Mouse (Mus musculus) CH12.LX (cell line): ENCODE data around the gene Susd3. TPM values are rescaled to one million over a fixed set of nuclear protein-coding genes. Genes with fewer than 3 reads are reported as not detected.

Source experiments
- DNase-seq: peaks from one replicate; pipeline ENCODE4 v3.0.0-alpha.2; 2013; ENCODE audit errors: extremely low read depth
- H3K27ac ChIP-seq: 2 replicates; pipeline ENCODE4 v1.5.1; 2012; ENCODE audit warnings: low read depth, mild to moderate bottlenecking, control low read depth, moderate library complexity; ENCODE audit not compliant: insufficient read depth
- H3K27me3 ChIP-seq: replicated peaks from 2 replicates; pipeline ENCODE3; 2012; ENCODE audit warnings: inconsistent platforms
- H3K36me3 ChIP-seq, 2 experiments: replicated peaks in 1 of 2; 2 replicates each; pipeline versions ENCODE3 to v1.6.1; 2012; ENCODE audit warnings: inconsistent platforms in 1 of 2, low read length in 1 of 2, mild to moderate bottlenecking in 1 of 2, mixed read lengths in 1 of 2, moderate library complexity in 1 of 2; ENCODE audit not compliant: control insufficient read depth in 1 of 2, insufficient read depth in 1 of 2
- H3K4me1 ChIP-seq, 2 experiments: 2 replicates each; pipeline ENCODE4 v1.6.1; 2012; ENCODE audit warnings: inconsistent platforms in 1 of 2, moderate library complexity in 1 of 2; ENCODE audit not compliant: insufficient read depth in 2 of 2, control insufficient read depth in 1 of 2
- H3K4me2 ChIP-seq: 2 replicates; pipeline ENCODE4 v1.6.1; 2012; ENCODE audit warnings: low read depth, mild to moderate bottlenecking, control low read depth; ENCODE audit not compliant: poor library complexity, insufficient read depth, severe bottlenecking
- H3K4me3 ChIP-seq, 3 experiments: fragments of 150-350 bp in 1 of 3; sonication (generic) in 1 of 3; replicated peaks in 1 of 3; 2 replicates each; pipeline versions ENCODE3 to v1.5.1; 2011 to 2012; ENCODE audit warnings: low read depth in 2 of 3, low read length in 2 of 3, mild to moderate bottlenecking in 2 of 3, moderate library complexity in 2 of 3, control low read depth in 1 of 3, improper control_type of control experiment in 1 of 3, inconsistent platforms in 1 of 3, mixed read lengths in 1 of 3; ENCODE audit not compliant: poor library complexity in 1 of 3
- H3K79me2 ChIP-seq: replicated peaks from 2 replicates; pipeline ENCODE4 v1.6.1; 2012; ENCODE audit warnings: mild to moderate bottlenecking, moderate library complexity; ENCODE audit not compliant: control insufficient read depth, poor library complexity, insufficient read depth, severe bottlenecking; ENCODE audit errors: extremely low read depth
- H3K9ac ChIP-seq: 2 replicates; pipeline ENCODE4 v1.6.1; 2012; ENCODE audit warnings: low read depth, mild to moderate bottlenecking, control low read depth, moderate library complexity; ENCODE audit not compliant: insufficient read depth
- H3K9me3 ChIP-seq: replicated peaks from 2 replicates; pipeline ENCODE3; 2012; ENCODE audit warnings: low read length, inconsistent platforms, mixed read lengths
- BHLHE40 ChIP-seq: IDR thresholded peaks from 2 replicates; pipeline ENCODE4 v1.6.1; 2011; ENCODE audit warnings: mild to moderate bottlenecking, low read depth, low read length, improper control_type of control experiment
- CHD1 ChIP-seq: IDR thresholded peaks from 2 replicates; pipeline ENCODE4 v1.6.1; 2012; ENCODE audit warnings: low read depth, low read length, improper control_type of control experiment, inconsistent platforms
- CHD2 ChIP-seq: IDR thresholded peaks from 2 replicates; pipeline ENCODE4 v1.6.1; 2011; ENCODE audit warnings: low read length, improper control_type of control experiment
- CTCF ChIP-seq, 2 experiments: IDR thresholded peaks in 1 of 2; conservative IDR thresholded peaks in 1 of 2; 2 replicates each; pipeline ENCODE4 v1.5.1; 2011 to 2012; ENCODE audit warnings: low read depth in 2 of 2, low read length in 2 of 2, improper control_type of control experiment in 1 of 2, inconsistent platforms in 1 of 2, mild to moderate bottlenecking in 1 of 2, moderate library complexity in 1 of 2
- EP300 ChIP-seq: IDR thresholded peaks from 2 replicates; pipeline ENCODE4 v1.6.1; 2011; ENCODE audit warnings: low read length, improper control_type of control experiment
- ETS1 ChIP-seq: conservative IDR thresholded peaks from 2 replicates; pipeline ENCODE4 v1.6.1; 2012; ENCODE audit warnings: low read depth, mild to moderate bottlenecking, inconsistent platforms, low read length, improper control_type of control experiment, moderate library complexity
- HCFC1 ChIP-seq: IDR thresholded peaks from 2 replicates; pipeline ENCODE4 v1.6.1; 2012; ENCODE audit warnings: low read depth, mild to moderate bottlenecking, inconsistent platforms, low read length, improper control_type of control experiment
- IRF4 ChIP-seq: IDR thresholded peaks from 2 replicates; pipeline ENCODE4 v1.6.1; 2014; ENCODE audit warnings: low read depth, mild to moderate bottlenecking, inconsistent platforms, low read length, improper control_type of control experiment
- JUN ChIP-seq: IDR thresholded peaks from 2 replicates; pipeline ENCODE4 v1.6.1; 2011; ENCODE audit warnings: low read depth, mild to moderate bottlenecking, low read length, improper control_type of control experiment, moderate library complexity; ENCODE audit not compliant: insufficient read depth
- JUND ChIP-seq: conservative IDR thresholded peaks from 2 replicates; pipeline ENCODE4 v1.6.1; 2011; ENCODE audit warnings: low read depth, low read length, improper control_type of control experiment
- MAFK ChIP-seq: IDR thresholded peaks from 2 replicates; pipeline ENCODE4 v1.6.1; 2011; ENCODE audit warnings: low read length, improper control_type of control experiment; ENCODE audit not compliant: insufficient replicate concordance
- MAX ChIP-seq: IDR thresholded peaks from 2 replicates; pipeline ENCODE4 v1.6.1; 2011; ENCODE audit warnings: low read length, improper control_type of control experiment
- MAZ ChIP-seq: IDR thresholded peaks from 2 replicates; pipeline ENCODE4 v1.6.1; 2012; ENCODE audit warnings: low read depth, mild to moderate bottlenecking, inconsistent platforms, low read length, improper control_type of control experiment, moderate library complexity
- MEF2A ChIP-seq: IDR thresholded peaks from 2 replicates; pipeline ENCODE4 v1.6.1; 2014; ENCODE audit warnings: low read depth, mild to moderate bottlenecking, inconsistent platforms, low read length, improper control_type of control experiment, borderline replicate concordance
- MXI1 ChIP-seq: IDR thresholded peaks from 2 replicates; pipeline ENCODE4 v1.6.1; 2011; ENCODE audit warnings: mild to moderate bottlenecking, low read depth, low read length, improper control_type of control experiment
- MYC ChIP-seq: IDR thresholded peaks from 2 replicates; pipeline ENCODE4 v1.6.1; 2011; ENCODE audit warnings: low read depth, mild to moderate bottlenecking, improper control_type of control experiment, low read length
- NELFE ChIP-seq: IDR thresholded peaks from 2 replicates; pipeline ENCODE4 v1.6.1; 2011; ENCODE audit warnings: low read depth, low read length, improper control_type of control experiment
- NRF1 ChIP-seq: IDR thresholded peaks from 2 replicates; pipeline ENCODE4 v1.6.1; 2014; ENCODE audit warnings: low read depth, mild to moderate bottlenecking, inconsistent platforms, low read length, improper control_type of control experiment, moderate library complexity
- PAX5 ChIP-seq: IDR thresholded peaks from 2 replicates; pipeline ENCODE4 v1.6.1; 2012; ENCODE audit warnings: low read length, inconsistent platforms, mixed read lengths
- POLR2A ChIP-seq: IDR thresholded peaks from 2 replicates; pipeline ENCODE4 v1.6.1; 2011; ENCODE audit warnings: low read depth, mild to moderate bottlenecking, improper control_type of control experiment, low read length
- POLR2AphosphoS2 ChIP-seq: IDR thresholded peaks from 2 replicates; pipeline ENCODE4 v1.6.1; 2011; ENCODE audit warnings: low read depth, low read length, improper control_type of control experiment
- RAD21 ChIP-seq: IDR thresholded peaks from 2 replicates; pipeline ENCODE4 v1.6.1; 2011; ENCODE audit warnings: low read depth, mild to moderate bottlenecking, low read length, improper control_type of control experiment, moderate library complexity
- RCOR1 ChIP-seq: conservative IDR thresholded peaks from 2 replicates; pipeline ENCODE4 v1.6.1; 2012; ENCODE audit warnings: low read depth, mild to moderate bottlenecking, inconsistent platforms, low read length, improper control_type of control experiment
- SIN3A ChIP-seq: IDR thresholded peaks from 2 replicates; pipeline ENCODE4 v1.6.1; 2012; ENCODE audit warnings: low read length, improper control_type of control experiment, inconsistent platforms
- SMC3 ChIP-seq: IDR thresholded peaks from 2 replicates; pipeline ENCODE4 v1.6.1; 2011; ENCODE audit warnings: low read depth, low read length, improper control_type of control experiment
- TBP ChIP-seq: conservative IDR thresholded peaks from 2 replicates; pipeline ENCODE4 v1.6.1; 2011; ENCODE audit warnings: low read depth, low read length, improper control_type of control experiment
- TCF12 ChIP-seq: IDR thresholded peaks from 2 replicates; pipeline ENCODE4 v1.6.1; 2014; ENCODE audit warnings: low read depth, mild to moderate bottlenecking, inconsistent platforms, low read length, improper control_type of control experiment
- UBTF ChIP-seq: IDR thresholded peaks from 2 replicates; pipeline ENCODE4 v1.6.1; 2012; ENCODE audit warnings: low read depth, mild to moderate bottlenecking, inconsistent platforms, low read length, improper control_type of control experiment, moderate library complexity
- USF1 ChIP-seq: IDR thresholded peaks from 2 replicates; pipeline ENCODE4 v1.6.1; 2014; ENCODE audit warnings: low read depth, mild to moderate bottlenecking, inconsistent platforms, low read length, improper control_type of control experiment
- USF2 ChIP-seq: conservative IDR thresholded peaks from 2 replicates; pipeline ENCODE4 v1.6.1; 2011; ENCODE audit warnings: low read depth, low read length, improper control_type of control experiment
- ZC3H11A ChIP-seq: IDR thresholded peaks from 2 replicates; pipeline ENCODE4 v1.6.1; 2012; ENCODE audit warnings: low read depth, mild to moderate bottlenecking, inconsistent platforms, low read length, improper control_type of control experiment
- ZKSCAN1 ChIP-seq: IDR thresholded peaks from 2 replicates; pipeline ENCODE4 v1.6.1; 2012; ENCODE audit warnings: low read depth, inconsistent platforms, low read length, improper control_type of control experiment, borderline replicate concordance
- ZMIZ1 ChIP-seq: IDR thresholded peaks from 2 replicates; pipeline ENCODE4 v1.6.1; 2012; ENCODE audit warnings: low read depth, mild to moderate bottlenecking, inconsistent platforms, low read length, improper control_type of control experiment
- ZNF384 ChIP-seq: IDR thresholded peaks from 2 replicates; pipeline ENCODE4 v1.6.1; 2012; ENCODE audit warnings: low read depth, low read length, improper control_type of control experiment, inconsistent platforms
- dilution Hi-C: fragments of 300-500 bp; cut with MboI; formaldehyde crosslinking; loops from 2 replicates; pipeline ENCODE4 v1.14.3; 2020; ENCODE audit warnings: low sequenced_read_pairs; ENCODE audit not compliant: extremely low pct_unique_long_range_greater_than_20kb, extremely low pct_ligation_motif_present
- in situ Hi-C: fragments of 300-500 bp; cut with MboI; formaldehyde crosslinking; loops from 3 replicates; pipeline ENCODE4 v1.14.3; 2019; ENCODE audit warnings: low sequenced_read_pairs, low pct_ligation_motif_present, low pct_unique_long_range_greater_than_20kb, mixed read lengths
- polyA plus RNA-seq: library from polyadenylated mRNA; unstranded; fragments of >175 nt; gene quantifications from 2 replicates; pipeline ENCODE4 v1.2.1, GENCODE M21; 2012; ENCODE audit warnings: low read depth; ENCODE audit not compliant: insufficient read length
- total RNA-seq, 2 experiments: library from RNA; depleted of rRNA; stranded (reverse); fragments of 300-350 nt in 1 of 2; fragments of >200 nt in 1 of 2; gene quantifications; 2 replicates each; pipeline ENCODE4 v1.2.3; 2012 to 2014

The Susd3 gene
- total and polyA plus RNA-seq, 3 experiments, result 6.0 to 19.0 (median 12.0) TPM

DNA sequence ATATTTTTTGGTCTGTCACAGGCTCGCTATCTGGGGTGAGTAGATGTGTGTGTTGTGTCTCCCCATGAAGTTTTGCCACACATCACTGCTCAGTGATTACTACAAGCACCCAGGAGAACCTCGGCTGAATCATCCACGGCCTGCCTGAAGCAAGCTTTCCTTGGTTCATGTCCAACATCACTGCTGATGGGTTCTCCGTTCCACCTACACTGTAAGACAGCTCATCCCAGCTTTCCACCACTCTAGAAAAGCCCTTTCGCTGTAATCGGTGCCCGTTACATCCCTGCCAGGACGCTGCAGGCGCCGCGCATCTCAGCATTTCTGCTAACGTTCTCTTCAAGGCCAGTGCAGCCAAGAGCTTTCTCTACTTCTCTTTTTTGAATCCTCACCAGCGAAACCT lies 4.2 kb upstream of the Susd3 start:
- Histone ChIP-seq H3K9me3 (peaks cover 8% of the 10 kb centered on the region), H3K4me1 (peaks cover 31 to 58% of the 10 kb centered on the region in 2 experiments), H3K9ac (no peak overlapping the region), H3K27ac (no peak overlapping the region), H3K36me3 (no peaks in the 10 kb centered on the region), H3K4me2 (no peak overlapping the region), H3K27me3 (no peaks in the 10 kb centered on the region), H3K4me3 (no peak overlapping the region), H3K79me2 (no peaks in the 10 kb centered on the region)
- in situ Hi-C loops (no loop called here), dilution Hi-C loops (no loop called here)
- DNase-seq, result no peak
- TF ChIP-seq HCFC1, result no peak
- no peak for TF ChIP-seq ZMIZ1
- no peak for TF ChIP-seq POLR2AphosphoS2
- no peak for TF ChIP-seq NRF1

DNA sequence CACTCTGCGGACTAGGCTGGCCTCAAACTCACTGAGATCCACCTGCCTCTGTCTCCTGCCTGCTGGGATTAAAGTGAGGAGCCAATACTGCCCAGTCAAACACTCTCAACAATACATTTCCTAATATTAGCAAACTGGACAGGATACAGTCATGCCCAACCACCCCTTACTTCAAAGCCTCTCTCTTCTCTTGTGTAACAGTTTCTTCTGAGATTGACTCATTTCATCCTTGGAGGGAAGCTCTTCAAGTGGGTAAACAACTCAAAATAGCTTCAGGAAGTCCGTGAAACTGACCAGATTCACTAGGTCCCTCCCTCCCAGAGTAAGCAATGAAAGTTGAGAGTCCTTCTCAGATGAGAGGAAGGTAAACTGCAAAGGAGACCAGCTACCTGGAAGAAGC lies 3.6 kb upstream of the Susd3 start:
- H3K27ac ChIP-seq, result no peak overlapping the region
- peak; percentile 40 for DNase-seq
- dilution Hi-C loops, result no loop called here
- TF ChIP-seq MAFK (no peak), RCOR1 (no peak), USF1 (no peak), USF2 (no peak), POLR2AphosphoS2 (no peak), MXI1 (no peak), BHLHE40 (peak; percentile 22; the same call in 1 of the 2 replicates), POLR2A (no peak), EP300 (peak; percentile 49; the same call in 1 of the 2 replicates), IRF4 (peak; percentile 87), ZC3H11A (no peak), CHD2 (no peak), NELFE (no peak), RAD21 (no peak), MAX (no peak), CTCF (conservative IDR thresholded peaks at IDR 0.05 in 1 of 2, IDR thresholded peaks at IDR 0.05 in 1 of 2; ENCODE audit: low read depth in 2 of 2, low read length in 2 of 2) (no peak), TBP (no peak), ZMIZ1 (no peak), HCFC1 (no peak), PAX5 (no peak), ZNF384 (no peak), SMC3 (no peak), JUND (peak; percentile 78), UBTF (no peak), ETS1 (peak; percentile 73), MYC (no peak), JUN (peak; percentile 46; the same call in 1 of the 2 replicates), SIN3A (no peak), MEF2A (peak; percentile 93), CHD1 (no peak), MAZ (no peak), TCF12 (no peak), NRF1 (no peak), ZKSCAN1 (no peak)

More for the DNA sequence above, 3.6 kb upstream of the Susd3 start:
- Histone ChIP-seq H3K9ac (no peak overlapping the region), H3K27me3 (no peaks in the 10 kb centered on the region), H3K9me3 (peaks cover 14% of the 10 kb centered on the region), H3K4me3 (no peak overlapping the region), H3K4me2 (peak overlapping the region; percentile 17; the same call in 1 of the 2 replicates), H3K36me3 (no peaks in the 10 kb centered on the region), H3K79me2 (no peaks in the 10 kb centered on the region), H3K4me1 (peaks cover 31 to 53% of the 10 kb centered on the region in 2 experiments)
- in situ Hi-C loops, result no loop called here
